Mouse (Mus musculus): ENCODE measurements around the gene Tubgcp2.

Gene Tubgcp2

DNA sequence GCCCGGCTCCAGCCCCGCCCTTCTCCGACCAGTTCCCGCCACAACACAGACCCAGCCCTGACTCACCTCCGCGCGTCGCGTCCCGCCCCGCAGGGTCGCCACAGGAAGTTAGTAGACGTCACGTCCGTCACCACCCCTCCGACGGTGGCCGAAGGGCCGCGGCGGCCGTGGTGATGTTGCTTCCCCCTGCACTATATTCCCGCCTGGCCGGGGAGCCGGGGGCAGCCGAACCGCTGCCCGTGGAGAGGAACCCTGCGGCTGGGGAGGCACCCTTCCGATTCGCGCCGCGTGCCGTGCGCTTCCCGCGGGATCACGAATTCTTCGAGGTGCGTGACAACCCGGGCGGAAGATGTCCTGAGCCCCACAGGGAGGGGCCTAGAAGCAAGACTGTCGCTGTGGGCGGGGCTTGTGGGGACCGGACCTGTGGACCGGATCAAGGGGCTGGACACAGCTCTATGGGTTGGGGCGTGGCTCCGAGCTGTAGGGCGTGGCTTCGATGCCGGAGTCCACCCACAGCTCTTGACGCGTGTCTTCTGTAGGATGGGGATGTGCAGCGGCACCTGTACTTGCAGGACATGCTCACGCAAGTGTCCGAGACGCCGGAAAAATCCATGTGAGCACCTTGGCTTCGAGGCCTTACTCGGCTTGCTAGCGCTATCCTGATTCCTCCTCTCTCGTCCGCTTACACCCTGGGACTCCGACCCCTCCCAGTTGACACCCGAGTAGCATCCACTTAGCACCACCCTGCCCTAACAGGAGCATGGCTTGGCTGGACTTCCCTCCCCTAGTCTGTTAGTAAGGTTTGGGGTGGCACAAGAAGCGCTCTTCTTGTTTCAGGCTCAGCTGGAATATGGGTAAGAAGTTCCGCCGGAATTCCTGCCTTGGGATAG is at the start of gene Tubgcp2, which contains the start of gene Zfp511:
Tubgcp2 (minus strand) TSS at position 389 of the 890 bp plus-strand sequence.
Zfp511 (plus strand) TSS at position 111 of the 890 bp plus-strand sequence.
- DNase-seq, result peak; percentile 95 to 96

DNA sequence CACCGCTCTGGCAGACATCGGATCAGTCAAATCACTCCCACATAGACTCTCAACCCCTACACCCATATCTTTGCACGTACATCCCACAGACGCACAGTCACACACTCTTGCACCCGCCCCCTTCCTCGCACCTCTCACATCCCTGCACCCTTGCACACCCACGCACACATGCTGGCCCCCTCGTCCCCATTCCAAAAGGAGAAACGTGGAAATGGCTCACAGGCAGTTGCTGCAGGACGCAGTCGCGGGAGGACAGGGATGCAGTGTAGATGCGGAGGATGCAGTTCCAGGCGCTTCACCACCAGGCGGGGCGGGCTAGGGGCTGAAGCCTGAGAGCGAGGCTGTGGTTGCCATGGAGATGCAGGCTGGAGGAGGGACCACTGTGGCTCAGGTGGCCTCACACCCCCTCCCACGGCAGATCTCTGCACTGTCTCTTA is 45.8 kb upstream of the Tubgcp2 start, which contains the start of gene Caly:
Caly (minus strand) TSS at position 307 of the 437 bp plus-strand sequence.
- peak; percentile 86 to 94 for DNase-seq

DNA sequence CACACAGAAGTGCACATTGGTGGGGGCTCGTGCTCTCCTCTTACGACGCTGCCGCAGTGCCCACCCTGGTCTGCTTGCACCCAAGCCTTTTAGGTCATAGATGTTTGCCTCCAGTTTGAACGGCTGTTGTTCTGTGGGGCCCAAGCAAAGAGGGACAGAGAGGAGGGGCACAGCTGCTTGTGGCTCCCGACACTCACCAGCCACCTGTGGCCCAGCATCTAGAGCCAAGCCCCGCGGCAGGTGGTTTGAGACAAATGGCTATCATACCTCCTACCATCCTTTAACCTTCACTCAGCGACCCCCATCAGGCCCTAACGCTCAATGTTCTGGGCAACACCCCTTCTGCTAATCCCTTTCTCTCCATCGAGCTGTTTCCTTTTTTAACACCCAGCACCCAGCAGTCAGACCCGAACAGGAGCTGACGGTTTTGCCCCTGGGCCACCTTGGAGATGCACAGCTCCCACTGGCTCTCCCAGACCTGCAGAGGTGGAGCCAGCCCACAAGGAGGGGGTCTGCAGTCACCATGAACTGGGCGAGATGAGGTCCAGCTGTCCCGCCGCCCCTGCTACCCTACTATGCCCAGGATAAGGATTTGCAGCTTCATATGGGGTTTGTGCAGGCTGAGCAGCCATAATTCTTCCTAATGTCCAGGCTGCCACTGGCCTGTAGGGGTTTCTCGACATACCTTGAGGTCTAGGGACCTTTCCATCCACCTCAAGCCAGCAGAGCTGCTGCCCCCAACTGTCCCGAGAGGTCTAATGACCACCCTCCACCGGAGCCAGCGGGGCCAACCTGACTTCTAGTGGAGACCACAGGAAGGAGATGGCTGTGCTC is 45.2 kb upstream of the Tubgcp2 start:
- peak; percentile 60 to 63 for DNase-seq

DNA sequence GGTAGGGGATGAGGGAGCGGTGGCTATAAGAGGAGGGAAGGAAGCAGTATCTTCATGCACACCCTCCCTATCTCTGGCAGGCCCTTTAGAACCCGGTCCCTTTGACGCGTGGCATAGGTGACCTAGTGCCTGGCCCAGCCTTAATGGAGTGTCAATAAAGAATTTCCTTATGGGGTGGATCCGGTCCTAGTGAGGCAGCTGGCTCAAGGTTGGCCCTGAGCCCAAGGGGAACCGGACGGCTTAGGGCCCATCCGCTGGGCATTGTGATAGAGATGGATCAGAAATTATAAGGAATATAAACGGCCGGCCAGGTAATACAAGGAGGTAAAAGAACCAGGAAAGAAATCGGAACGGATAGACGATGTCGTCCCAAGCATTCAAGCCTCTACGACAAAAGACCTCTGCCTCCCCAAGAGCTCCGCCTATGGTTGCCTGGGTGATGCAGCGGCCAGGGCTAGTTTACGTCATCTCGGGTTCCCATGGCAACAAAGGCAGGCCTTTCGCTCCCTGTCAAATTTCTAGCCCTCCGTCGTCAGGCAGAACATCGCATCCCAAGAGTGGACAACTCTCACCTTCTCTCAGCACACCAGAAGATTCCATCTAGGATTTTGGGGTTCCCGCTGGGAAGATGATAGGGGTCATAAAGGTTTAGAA is 44.2 kb upstream of the Tubgcp2 start:
- peak; percentile 92 to 95 for DNase-seq

DNA sequence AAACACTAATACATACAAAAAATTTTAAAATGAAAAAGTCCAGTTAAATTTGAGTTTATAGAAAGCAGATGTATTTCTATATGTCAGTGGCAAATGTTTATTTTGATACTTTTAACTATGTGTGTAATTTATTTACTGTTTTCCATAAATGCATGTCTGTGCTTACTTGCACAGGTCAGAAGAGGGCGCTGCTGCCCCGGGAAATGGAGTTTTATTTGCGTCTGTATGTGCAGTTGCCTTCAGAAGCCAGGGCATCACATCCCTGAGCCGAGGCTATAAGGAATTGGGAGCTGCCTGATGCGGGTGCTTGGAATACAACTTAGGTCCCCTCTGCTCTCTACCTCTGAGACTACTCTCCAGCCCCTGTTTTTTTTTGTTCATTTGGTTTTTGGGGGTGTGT is 42.2 kb upstream of the Tubgcp2 start:
- DNase-seq, result peak; percentile 87 to 88

DNA sequence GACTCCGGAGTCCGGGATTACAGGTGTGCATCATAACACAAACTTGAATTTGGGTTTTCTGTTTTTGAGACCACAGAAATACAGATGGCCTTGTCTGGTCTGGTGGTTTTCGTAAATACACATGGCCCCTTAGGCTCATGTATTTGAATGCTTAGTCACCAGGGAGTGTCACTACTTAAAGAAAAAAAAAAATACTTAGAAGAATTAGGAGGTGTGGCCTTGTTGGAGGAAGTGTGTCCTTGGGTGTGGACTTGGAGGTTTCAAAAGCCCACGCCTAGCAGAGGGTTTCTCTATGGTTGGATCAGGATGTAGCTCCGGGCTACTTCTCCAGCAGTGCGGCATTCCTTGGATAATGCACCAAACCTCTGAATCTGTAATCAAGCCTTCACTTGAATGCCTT is 41.2 kb upstream of the Tubgcp2 start:
- DNase-seq, result no peak

DNA sequence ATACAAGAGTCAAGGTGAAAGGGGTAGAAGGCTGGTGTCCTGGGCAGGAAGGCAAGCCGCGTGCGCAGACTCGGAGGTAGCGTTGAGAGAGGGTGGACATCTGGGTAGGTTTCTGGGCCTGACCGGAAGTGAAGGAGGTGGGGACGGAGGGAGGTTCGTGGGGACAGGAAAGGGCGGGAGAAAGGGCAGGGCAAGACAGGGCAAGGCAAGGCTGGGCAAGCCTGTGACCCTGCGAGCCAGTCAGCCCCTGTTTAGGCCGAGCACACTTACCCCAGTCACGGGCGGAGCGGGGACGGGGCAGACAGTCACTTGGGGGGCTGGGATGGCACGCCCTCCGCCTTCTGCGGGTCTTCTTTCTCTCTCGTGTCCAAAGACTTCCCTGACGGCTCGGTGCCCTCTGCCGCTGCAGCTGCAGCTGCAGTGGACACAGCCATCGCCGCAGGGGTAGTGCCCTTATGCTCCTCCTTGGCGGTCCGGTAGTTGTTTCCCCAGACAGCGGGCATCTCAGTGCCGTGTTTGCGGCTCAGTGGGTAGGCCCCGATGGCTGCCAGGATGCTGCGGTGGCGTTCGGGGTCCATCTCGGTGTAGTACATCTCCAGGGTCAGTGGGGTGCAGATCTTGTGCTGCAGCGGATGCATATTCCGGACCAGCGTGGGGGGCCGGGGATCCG is 33.7 kb upstream of the Tubgcp2 start:
- DNase-seq, result no peak

DNA sequence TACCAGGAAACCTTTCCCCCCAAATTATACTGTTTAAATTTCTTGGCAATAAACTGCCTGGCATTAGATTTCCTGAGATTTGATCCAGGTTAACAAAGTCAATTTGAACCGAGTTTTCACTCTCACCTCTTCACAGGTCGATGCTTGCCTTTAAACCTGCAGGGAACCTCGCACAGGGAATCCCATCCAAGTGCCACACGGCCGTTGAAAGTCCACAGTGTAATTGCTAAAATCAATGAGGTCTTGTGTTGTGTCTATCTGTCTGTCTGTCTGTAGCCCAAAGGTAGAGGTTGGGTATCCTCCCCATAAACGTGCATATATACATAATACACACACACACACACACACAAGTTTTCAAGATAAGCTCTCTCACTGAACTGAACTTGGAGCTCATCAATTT is 30.9 kb upstream of the Tubgcp2 start:
- DNase-seq, result no peak

DNA sequence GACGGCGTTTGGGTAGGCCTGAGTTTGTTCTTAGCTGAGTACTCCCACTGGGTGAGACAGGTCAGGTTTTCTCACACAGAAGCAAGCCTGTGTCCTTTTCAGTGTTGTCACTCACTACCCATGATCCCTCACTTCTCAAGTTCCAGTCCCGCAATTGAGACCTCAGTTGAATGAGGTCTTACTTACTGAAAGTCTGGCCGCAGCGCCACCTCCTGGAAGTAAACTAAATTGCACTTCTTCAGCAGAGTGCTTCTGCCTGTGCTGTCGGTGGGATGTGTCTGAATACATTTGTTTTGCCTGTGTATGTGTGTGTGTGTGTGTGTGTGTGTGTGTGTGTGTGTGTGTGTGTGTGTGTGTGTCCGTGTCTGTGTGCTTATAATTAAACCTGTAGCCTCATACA is 26.6 kb upstream of the Tubgcp2 start:
- peak; percentile 79 to 90 for DNase-seq

DNA sequence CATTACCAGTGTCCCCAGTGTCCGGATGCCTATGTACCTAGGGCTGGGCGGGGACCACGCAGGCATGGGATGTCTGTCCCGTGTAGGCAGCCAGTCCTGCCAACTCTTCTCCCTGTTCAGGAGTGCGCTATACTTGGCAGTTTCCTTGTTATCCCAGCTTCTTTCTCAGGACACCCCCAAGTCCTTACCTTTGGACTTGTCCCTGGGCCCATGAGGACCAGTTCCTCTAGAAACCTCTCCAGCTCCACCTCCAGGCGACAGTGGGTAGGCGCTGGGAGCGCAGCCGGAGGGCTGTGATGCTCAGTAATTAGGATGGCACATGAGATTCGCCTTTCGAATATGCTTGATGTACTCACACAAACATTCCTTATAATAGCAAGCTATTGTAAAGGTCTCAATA is 25.8 kb upstream of the Tubgcp2 start:
- DNase-seq, result peak in 1 of 2 experiments; percentile 61

DNA sequence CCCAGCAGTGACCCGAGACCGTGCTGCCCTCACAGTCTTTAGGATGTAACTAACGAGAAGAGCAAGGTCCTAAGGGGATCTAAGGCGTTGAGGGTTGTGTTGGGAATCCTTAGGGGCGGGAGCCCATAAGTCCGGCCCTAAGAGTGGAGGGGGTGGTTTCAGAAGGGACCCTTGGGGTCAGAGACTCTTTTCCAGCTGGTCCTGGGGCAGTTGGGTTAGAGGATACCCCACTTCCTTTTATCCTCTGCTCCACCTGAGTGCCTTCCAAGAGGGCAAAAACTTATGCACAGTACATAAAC is 25.3 kb upstream of the Tubgcp2 start:
- no peak for DNase-seq

DNA sequence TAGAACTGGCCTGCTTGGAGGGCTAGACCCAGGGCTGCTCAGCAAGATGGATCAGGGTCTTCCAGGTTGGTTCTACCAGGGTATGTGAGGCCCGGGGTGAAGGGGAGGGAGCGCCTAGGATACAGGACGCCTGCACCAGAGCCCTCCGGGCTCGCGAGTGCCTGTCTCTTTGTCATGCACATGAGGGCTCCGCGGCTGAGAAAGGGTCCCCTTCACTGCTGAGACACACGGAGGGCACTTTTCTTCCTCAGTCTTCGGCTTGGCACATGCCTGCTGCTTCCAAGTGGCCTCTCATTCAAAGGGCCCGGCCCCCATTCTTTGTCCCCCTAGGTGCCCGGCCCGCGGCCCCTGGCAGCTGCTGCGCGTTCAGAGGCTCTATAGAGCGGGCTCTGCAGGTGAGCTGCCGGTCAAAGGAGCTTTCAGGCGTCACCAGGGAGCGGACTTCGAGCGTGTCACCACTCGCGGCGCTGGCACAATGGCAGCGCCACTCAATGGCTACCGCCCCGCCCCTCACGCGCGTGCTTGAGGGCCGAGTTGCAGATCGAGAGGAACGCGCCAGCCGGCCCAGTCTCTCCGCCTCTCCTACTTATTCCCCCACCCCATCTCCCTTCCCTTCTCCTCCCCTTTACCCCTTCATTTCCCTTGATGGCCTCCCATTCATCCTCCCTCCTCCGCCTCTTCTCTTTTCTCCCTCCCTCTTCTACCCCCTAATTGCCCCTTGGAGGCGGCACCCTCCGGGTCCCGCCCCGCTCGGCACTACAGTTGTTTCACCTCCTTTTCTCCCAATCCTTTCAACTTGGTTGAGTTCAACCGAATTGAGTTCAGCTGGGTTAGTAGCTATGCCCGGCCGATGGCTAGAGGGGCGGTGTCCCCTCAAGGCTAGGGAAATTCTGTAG is 24.7 kb upstream of the Tubgcp2 start:
- DNase-seq, result peak in 1 of 2 experiments; percentile 51

DNA sequence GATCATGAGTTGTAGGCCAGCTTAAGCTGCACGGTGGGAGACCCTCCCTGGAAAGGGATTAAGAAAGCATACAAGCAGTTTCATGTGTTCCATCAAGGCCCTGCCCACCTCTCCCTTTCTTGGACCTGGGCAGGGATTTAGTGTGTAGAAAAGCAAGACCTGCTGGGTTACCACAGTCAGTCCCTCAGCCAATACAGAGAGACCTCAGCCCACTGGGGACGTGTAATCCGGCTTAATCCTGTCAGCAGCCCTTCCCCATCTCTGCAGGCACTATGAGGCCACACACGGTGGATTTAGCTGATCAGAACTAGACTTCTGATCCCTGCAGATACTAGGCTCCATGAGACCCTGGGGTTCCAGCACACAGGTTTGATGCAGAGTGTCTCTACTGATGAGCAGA is 23.1 kb upstream of the Tubgcp2 start:
- DNase-seq, result no peak

DNA sequence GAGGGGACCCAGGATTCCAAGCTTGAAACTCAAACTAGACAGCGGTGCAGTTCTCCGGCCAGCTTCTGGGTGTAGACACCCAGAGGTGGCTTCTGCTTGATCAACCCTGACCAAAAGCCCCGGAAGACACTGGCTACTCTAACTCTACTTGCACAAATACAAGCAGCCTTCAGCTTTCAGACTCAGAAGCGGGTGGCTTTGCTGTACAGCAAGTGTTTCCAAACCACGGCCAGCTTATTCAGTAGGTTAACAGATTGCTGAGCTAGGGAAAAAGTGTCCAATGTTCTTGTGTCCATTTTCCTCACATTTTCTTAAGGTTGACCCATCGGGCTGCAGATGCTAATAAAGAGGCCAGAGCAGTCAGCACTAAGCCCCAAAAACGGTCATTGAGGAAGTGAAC is 22.1 kb upstream of the Tubgcp2 start:
- no peak for DNase-seq

DNA sequence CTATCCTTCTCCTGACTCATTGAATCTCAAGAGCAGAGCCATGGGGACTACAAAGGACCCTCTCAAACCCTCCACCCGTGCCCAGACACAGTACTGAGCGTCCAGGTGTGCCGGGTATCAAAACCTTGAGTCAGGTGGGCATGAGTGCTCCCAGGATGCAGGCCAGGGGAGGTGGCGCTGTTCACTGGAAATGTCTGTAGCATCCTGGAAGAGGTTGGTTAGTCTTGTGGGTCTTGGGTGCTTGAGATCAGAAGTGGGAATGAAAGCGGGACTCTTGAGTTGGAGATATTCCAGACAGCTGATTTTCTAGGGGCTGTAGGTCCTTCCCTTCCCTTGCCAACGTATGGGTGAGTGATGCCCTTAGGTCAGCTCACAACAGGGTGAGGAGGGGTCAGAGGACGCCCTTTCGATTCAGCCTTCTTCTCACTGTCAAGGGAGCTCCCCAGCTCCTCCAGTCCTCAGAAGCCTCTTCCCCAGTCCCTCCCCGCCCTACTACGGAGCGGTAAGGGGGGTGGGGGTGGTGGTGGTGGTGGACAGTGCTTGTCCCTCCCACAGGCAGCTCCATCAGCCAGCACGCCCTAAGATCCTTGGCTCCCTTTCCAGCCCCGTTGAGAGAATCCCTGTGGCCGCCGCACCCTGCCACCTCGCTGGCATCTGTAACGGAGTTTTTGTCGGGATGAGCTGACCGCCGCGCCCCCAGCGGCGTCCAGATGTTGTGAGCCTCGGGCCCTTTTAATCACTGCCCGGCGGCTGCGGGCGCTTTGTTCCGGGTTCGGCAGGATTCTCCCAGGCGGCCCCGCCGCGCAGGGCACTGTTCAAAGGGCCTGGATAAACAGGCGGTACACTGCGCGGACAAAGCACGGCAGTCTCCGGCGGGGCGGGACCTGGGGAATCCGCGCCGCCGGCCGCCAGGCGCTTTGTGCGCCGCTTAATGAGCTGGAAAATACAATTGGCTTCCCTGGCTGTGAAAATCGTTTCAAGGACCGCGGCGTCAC is 21.2 kb upstream of the Tubgcp2 start:
- DNase-seq, result peak in 1 of 2 experiments; percentile 47

DNA sequence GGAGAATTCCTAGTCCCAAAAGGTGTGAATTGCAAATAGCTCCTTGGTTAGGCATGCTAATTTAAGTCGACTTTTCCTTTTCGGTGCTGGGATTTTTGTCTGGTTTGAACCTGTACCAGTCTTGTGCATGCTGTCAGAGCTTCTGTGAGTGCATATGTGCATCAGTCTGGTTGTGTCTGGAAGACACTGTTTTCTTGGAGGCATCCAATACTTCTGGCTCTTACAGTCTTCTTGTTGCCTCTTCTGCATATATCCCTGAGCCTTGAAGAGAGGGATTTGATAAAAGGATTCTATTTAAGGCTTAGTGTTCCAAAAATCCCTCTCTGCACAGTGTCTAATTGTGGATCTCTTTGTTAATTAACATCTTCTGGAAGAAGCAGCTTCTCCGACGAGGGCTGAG is 17.7 kb upstream of the Tubgcp2 start:
- no peak for DNase-seq

DNA sequence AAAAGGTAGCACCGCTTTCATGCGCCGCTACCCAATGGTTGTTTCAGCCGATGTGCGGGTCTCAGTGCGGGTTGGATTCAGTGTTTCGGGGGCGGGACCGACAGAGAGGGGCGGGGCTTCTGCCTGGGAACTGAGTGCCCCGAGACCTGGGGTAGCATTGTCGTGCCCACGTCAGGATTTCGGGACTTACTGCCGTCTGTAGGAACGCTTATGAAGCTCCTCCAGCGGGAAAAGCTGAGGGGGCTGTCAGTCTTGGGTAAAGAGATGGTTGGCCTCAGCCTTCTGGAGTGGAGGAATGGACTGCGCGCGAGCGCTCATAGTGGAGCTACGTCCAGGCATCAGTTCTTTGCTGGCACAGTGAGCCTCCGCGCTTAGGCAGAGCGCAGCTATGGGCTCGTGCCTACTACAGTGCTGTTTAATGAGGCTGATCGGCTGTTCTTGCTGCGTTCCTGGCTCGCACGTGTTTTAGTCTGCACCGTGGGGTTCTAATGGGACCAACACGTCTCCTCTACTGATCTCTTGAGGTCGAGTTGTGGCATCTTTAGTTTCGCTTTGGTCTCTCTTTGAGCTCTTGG is 12.7 kb upstream of the Tubgcp2 start:
- peak; percentile 36 to 38 for DNase-seq

DNA sequence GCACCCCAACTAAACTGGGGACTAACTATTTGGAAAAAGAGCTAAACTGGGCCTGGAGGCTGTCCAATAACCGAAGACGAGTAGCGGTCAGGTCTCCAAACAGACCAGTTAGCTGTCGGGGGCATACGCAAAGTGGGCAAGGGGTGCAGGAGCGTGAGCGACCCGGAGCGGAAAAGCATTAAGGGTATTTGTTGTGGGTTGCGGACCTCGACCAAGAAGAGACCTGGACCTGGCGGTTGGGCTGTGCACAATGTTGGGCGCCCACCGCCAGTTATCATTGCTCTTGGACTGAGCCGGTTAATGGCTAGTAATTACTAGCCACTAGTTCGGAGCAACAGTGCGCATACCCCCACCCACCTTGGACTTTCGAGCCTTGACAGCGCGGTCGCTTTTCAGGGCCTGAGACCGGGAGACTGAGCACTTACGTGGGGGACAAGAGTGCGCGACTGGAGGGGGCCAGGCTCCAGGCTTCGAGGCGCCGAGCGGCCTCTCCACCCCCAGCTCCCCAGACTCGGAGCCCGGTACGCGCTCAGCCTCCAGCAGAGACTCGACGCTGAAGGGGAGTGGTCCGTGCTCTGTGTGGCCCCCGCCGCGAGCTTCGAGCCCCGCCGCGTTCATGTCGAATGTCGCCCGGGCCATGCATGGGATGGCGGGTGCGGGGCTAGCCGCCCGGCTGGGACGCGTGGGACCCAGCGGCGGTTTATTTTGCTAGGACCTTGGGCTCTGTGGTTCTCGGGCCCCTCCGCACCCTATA is 12.1 kb upstream of the Tubgcp2 start, which contains the start of gene Msx3:
Msx3 (minus strand) TSS at position 729 of the 754 bp plus-strand sequence.
- no peak for DNase-seq

DNA sequence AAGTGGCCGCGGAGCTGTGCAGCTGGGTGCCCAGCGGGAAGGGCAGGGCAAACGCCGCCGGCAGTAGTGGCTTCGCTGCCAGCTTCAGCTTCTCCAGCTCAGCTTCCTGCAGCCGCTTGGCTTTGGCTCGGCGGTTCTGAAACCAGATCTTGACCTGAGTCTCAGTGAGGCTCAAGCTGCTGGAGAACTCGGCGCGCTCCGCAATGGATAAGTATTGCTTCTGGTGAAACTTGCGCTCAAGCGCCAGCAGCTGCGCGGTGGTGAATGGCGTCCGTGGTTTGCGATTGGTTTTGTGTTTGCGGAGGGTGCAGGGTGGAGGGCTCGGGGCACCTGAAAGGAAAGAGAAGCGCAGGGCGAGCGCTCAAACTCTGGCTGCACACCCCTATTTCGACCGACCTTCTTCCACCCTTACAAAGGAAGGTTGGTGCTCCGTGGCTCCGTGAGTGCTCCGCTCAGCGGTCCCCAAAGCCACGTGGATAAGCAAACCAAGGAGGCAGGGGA is 11.4 kb upstream of the Tubgcp2 start:
- DNase-seq, result peak; percentile 29 to 36

Data from cerebellum, postnatal 14 days (tissue).